Mouse (Mus musculus) layer of hippocampus, adult 11-12 months (tissue): ENCODE results near the gene Ccdc24.

Experiments
- DNase-seq: peaks from one replicate; pipeline ENCODE4 v3.0.0; 2022; ENCODE audit warnings: low spot score

Gene Ccdc24

GRCm38 (mm10) chr4:117890750-117891149, 18.4 kb upstream of the Ccdc24 start:
- no peak for DNase-seq

- DNase-seq = no peak
These were observed 17.7 kb upstream of the Ccdc24 start for GRCm38 (mm10) chr4:117890031-117890430.

GRCm38 (mm10) chr4:117889471-117889870, 17.1 kb upstream of the Ccdc24 start:
- no peak for DNase-seq

GRCm38 (mm10) chr4:117887920-117888319, 15.6 kb upstream of the Ccdc24 start:
- no peak for DNase-seq

GRCm38 (mm10) chr4:117887133-117887532, 14.8 kb upstream of the Ccdc24 start, which contains the start of gene Atp6v0b:
Gene Atp6v0b, minus strand, starts transcription at chr4:117887333.
- peak; percentile 96 for DNase-seq

GRCm38 (mm10) chr4:117886644-117887043, 14.3 kb upstream of the Ccdc24 start:
- peak; percentile 42 for DNase-seq

- no peak for DNase-seq
These were observed 13.6 kb upstream of the Ccdc24 start for GRCm38 (mm10) chr4:117885994-117886393.

- no peak for DNase-seq
These were observed 12.7 kb upstream of the Ccdc24 start for GRCm38 (mm10) chr4:117885093-117885492.

- DNase-seq = no peak
These were observed 11.8 kb upstream of the Ccdc24 start for GRCm38 (mm10) chr4:117884146-117884545.

GRCm38 (mm10) chr4:117882701-117883691, 10.6 kb upstream of the Ccdc24 start, which contains the start of gene B4galt2:
Gene B4galt2, minus strand, starts transcription at chr4:117883487.
- DNase-seq = peak; percentile 63

- no peak for DNase-seq
These were observed 6.3 kb upstream of the Ccdc24 start for GRCm38 (mm10) chr4:117878703-117879102.

GRCm38 (mm10) chr4:117878301-117878700, 5.9 kb upstream of the Ccdc24 start:
- DNase-seq = no peak

- DNase-seq = no peak
These were observed 1.3 kb upstream of the Ccdc24 start for GRCm38 (mm10) chr4:117873615-117874014.

GRCm38 (mm10) chr4:117871787-117872186, 570 bp downstream of the Ccdc24 start:
- no peak for DNase-seq

GRCm38 (mm10) chr4:117870437-117870836, 1.9 kb downstream of the Ccdc24 start:
- DNase-seq = no peak

- no peak for DNase-seq
These were observed 3.0 kb downstream of the Ccdc24 start for GRCm38 (mm10) chr4:117869317-117869716.

GRCm38 (mm10) chr4:117867823-117868222, 4.5 kb downstream of the Ccdc24 start:
- peak; percentile 60 for DNase-seq

- DNase-seq = no peak
These were observed 5.4 kb downstream of the Ccdc24 start for GRCm38 (mm10) chr4:117867000-117867399.

GRCm38 (mm10) chr4:117866083-117866482, 6.3 kb downstream of the Ccdc24 start:
- no peak for DNase-seq

GRCm38 (mm10) chr4:117862823-117863222, 9.5 kb downstream of the Ccdc24 start:
- DNase-seq = peak; percentile 73

GRCm38 (mm10) chr4:117860570-117860969, 11.8 kb downstream of the Ccdc24 start:
- DNase-seq = no peak

GRCm38 (mm10) chr4:117858794-117859193, 13.6 kb downstream of the Ccdc24 start:
- peak; percentile 73 for DNase-seq

GRCm38 (mm10) chr4:117855146-117855545, 17.2 kb downstream of the Ccdc24 start:
- peak; percentile 64 for DNase-seq
